Mouse (Mus musculus) B cell, adult (primary cell): Measurements from ENCODE around the gene Ipo9. TPM values are rescaled to one million over a fixed set of nuclear protein-coding genes. Genes with fewer than 3 reads are reported as not detected.

Source experiments
- total RNA-seq: library from RNA; stranded (reverse); gene quantifications from 4 replicates; pipeline ENCODE4 v1.2.4, GENCODE M21; 2023; ENCODE audit not compliant: inconsistent age

Gene Ipo9
- total RNA-seq = 79.5 to 89.8 TPM (median 86.6 TPM) in 4 replicates

DNA sequence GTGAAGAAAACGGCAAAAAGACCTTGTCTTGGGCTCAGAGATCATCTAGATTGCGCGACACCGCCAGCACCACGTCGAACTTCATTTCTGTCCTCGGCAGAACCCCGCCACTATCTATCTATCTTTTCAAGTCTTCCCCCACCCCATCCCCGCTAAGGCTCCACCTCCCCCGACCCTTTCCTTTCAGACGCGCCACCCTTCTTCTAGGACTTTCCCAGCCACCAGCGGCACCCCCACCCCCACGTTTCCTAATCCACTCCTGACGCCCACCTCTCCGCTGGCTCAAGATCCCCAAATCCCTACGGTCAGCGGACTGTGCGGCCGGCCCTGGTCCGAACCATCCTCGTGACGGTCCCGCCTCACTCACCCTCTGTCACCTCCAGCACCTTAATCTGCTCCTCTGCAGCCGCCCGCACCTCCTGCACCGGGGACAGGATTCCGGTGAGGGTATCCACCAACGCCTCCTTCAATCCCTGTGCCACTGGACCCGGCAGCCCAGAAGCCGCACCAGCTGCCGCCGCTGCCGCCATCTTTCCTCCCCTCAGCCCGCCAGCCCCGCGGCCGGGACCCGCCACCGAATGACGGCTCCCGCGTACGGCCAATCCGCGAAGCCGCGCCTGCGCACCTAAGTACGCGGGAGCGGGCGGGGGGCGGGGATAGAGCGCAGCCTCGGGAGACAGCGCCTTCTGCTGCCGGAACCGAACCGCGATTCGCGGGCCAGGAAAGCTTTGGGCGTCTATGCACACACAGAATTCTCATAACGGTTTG lies at the start of gene Ipo9:
Ipo9 (minus strand) TSS at position 599 of the 768 bp plus-strand sequence.

DNA sequence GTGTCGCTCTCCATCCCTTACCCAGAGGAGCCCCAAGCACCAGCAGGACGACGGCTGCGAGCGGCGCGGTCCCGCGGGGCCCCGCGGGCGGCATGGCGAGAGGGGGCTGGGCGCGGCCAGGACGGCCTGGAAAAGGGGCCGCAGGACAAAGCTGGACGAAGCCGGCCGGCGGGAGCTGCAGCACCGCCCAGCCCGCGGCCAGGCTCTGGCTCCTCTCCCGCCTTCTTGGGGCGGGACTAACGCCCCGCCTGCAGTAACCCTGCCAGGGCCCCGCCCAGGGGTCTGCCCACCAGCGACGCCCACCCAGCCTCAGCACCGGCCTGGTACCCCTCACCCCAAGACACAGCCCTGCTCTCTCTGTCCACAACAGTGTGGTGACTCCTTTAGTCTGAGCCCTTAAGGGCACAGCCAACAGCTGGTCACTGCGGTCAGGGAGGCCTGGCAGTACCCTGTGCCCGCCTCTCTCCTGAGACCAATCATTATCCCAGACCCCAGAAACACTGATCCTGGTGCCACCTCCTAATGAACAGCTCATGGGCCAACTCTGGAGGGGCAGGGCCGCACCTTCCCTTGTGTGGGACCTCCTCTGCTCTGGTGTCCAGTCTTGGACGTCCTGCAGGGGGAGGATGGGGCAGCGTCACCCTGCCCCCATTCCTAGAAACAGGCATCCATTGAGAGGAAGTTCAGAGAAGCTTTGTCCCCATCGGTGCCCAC lies 55.3 kb downstream of the Ipo9 start, which contains the start of gene Shisa4:
Shisa4 (minus strand) TSS at position 370 of the 714 bp plus-strand sequence.

Other genes with a start within 250 kb of the Ipo9 start
- not detected in 4 replicates for gene Elf3, start 171.9 kb downstream of the Ipo9 start, total RNA-seq
- 21.9 to 27.3 TPM (median 25.0 TPM) in 4 replicates for gene Rnpep, start 146.4 kb downstream of the Ipo9 start, total RNA-seq
- 47.0 to 59.9 TPM (median 51.2 TPM) in 4 replicates for gene Timm17a, start 116.7 kb downstream of the Ipo9 start, total RNA-seq
- gene Lmod1, start 105.7 kb downstream of the Ipo9 start, total RNA-seq = not detected in 4 replicates
- gene Shisa4, start 55.3 kb downstream of the Ipo9 start, total RNA-seq = 1.7 to 2.5 TPM (median 2.2 TPM) in 4 replicates
- 0.33 to 1.6 TPM (median 1.1 TPM) in 4 replicates for gene Nav1, start 176.8 kb upstream of the Ipo9 start, total RNA-seq